Mouse (Mus musculus): ENCODE results near the gene Zfp697.
A peak's percentile ranks its signal among the peaks of the same experiment; 100 is the strongest.

Gene Zfp697

DNA sequence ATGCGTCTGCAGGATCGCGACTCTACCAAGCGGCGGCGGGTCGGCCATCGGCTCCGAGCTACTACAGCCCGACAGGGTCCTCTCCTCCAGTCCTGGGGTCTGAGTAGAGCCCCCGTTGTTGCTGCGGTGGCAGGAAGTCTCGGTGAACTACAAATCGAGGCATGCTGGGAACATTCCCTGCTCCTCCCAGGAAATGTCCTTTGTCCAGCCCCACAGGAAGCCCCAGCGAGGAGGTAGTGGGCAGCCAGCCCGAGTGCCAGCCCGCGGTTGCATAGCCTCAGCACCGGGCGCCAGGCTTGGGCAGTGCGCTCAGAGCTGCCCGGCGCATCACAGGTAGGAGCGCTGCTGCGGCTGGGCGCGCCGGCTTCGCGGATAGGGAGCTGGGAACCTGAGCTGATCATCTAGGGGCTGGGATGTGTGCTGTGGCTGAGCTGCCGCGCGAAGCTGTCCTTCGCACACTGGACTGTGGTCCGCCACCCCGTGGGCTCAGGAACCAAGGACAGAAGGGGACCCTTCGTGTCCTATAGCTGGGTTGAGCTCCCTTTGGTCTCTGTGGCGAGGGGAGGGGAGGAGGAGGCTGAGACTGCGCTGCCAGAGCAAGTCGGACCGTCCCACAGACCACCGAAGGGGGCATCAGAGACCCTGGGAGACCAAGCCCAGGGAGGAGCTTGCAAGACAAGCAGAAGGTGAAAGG, at the start of gene Zfp697:
TSS of gene Zfp697 (plus strand) at position 216 of the 694 bp plus-strand sequence.
- DNase-seq (ENCODE audit: low spot score), result peak; percentile 78

DNA sequence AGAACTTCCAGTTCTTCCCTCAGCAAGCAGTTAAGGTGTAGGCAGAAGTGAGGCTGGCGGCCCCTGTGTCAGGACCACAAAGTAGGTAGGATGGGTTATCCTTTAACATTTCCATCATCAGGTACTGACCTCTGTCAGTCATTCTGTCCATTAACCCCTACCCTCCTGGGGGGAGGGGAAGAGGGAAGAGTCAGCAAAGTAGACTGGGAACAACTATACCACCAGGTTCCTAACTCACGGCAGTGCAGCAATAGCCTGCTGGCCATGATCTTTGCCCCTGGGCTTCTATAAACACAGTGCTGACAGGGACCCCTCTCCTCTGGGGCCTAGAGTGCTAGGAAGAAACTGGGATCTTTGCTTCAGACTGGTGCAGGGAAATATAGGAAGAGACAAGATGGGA, 48.3 kb upstream of the Zfp697 start:
- no peak for DNase-seq (ENCODE audit: low spot score)

DNA sequence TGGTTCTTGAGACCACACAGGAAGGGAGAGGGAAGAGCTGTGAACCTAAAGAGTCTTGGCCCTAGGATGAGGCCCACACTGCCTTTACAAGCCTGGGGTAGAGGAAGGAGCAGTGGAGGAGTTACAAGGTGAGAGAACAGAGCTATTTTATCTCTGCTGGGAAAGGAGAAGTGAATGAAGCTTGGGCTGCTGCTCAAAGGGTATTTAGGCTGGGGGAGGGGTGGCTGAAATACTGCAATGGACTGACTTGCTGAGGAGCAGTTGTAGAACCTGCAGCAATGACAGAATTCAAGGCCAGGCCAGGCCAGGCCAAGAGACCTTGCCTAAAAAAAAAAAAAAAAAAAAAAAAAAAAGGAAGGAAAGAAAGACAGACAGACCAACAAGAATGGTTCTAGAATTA, 46.9 kb upstream of the Zfp697 start:
- no peak for DNase-seq (ENCODE audit: low spot score)

DNA sequence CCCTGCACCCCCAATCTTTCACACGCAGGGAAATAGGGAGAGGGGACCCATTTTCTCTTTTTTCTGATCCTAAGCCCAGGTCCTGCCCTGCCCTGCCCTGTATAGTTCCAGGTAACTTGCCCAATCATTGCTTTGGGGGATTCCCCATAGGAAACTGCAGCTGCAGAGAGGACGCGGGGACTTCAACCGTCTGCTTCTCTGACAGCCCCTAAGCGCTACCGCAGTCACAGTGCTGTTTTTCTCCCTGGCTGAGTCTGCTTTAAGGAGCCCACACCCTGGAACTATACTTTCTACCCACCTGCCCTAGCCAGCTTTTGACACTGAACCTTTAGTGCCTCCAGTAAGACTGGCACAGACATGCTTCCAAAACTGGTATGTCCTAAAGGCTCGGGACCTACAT, 46.4 kb upstream of the Zfp697 start:
- no peak for DNase-seq (ENCODE audit: low spot score)

DNA sequence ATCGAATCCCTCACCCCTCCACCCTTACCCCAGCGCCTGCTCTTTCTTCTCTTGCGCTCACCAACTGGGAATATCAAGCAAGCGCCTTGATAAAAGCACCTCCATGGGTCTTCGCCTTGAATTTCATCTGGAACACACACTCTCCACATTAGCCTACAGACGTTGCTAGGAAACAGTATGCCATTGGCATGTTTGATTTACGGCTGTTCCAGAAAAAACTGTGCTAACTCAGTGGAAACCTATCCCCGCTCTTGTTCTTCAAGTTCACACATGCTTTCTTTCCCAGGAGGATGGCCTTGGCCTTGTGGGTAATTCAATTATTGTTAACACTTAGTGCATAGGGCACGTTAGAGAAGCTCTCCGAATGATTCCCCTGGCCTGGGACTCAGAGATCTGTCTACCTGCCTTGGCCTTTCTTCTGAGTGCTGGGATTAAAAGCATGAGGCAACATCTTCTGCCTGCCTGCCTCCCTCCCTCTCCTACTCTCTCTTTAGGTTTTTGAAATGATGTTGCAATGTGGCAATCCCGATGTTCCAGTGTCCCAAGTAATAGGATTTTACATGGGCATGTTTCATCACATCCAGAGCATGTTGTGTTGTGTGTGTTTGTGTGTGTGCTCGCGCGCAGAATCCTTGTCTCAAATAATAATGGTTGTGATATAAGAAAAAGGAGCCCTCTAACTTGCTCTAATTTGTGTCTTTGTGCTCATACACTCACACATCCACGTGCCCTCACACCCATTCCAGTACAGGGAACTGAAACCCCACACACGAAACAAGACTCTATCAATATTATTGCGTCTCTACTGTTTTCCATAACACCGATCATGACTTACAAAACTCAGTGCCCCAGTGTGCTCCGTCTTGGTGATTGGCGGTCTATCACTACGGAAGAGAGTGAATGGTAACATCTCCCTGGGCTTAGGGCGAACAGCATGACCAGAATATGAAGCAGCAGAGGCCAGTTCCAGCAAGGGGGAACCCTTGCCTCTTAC, 45.3 kb upstream of the Zfp697 start:
- DNase-seq (ENCODE audit: low spot score), result no peak

DNA sequence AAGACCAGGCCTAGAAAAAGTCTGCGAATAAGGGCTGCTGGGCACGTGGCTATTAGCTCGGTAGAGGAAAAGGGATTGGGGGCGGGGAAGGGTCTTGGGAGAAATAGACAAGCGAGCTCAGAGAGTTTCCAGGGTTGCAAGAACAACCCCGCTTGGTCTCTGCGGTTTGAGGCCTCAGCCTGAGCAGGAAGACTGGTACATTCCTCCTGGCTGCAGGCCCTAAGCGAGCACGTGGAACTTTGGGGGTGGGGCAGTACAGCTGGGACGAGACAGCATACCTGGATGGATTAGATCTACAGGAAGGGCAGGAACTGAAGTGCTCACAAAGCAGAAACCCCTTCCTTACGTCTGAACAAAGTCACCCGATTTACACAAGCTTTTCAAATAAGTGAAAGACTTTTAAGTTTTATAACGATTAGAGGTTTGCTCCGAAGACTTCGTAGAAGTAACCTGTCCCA, 43.6 kb upstream of the Zfp697 start:
- peak; percentile 77 for DNase-seq (ENCODE audit: low spot score)

DNA sequence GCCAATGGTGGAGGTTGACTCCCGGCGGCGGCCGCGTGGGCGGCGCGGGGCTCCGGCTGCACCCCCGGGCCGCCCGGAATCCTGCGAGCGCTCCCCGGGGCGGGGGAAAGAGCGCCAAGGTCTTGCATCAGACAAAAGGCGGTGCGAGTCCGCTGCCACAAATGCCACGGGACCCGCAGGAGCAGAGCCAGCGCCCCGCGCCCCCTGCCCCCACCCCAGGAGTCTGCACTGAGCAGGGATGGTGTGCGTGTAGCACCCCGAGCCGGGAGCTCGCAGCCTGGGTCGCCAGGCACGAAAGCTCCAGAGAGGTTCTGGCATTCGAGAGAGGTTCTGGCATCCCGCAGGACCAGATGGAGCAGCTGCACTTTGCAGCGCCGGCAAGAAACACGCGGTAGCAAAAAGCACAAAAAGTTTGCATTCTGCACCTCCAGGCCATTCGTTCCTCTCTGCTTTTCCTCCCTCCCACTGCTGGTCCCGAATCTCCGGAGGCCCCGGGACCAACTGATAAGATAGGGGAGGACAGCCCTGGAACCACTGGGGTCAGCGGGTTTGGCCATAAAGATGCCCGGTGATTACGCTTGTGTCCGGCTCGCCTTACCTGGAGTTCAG, 43.1 kb upstream of the Zfp697 start:
- peak; percentile 77 for DNase-seq (ENCODE audit: low spot score)

DNA sequence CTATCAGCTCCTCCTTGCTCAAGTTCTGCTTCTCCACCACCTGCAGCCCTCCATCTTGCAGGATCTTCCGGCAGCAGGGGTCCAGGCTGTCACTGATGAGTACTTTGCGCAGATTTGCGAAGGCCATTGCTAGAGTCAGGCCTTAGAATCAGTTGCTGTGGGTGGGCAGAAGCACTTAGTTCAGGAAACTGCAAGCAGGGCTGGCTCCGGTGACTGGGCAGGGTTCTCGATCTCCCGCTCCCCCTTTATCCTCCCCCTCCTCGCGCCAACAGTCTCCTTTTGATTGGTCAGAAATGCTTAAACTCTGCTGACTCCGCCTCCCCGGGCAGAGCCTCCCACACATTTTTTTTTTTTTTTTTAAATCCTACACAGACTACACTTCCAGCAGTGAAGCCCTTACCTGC, 42.6 kb upstream of the Zfp697 start, which contains the start of gene Phgdh:
TSS of gene Phgdh (minus strand) at position 285 of the 404 bp plus-strand sequence.
- peak; percentile 83 for DNase-seq (ENCODE audit: low spot score)

DNA sequence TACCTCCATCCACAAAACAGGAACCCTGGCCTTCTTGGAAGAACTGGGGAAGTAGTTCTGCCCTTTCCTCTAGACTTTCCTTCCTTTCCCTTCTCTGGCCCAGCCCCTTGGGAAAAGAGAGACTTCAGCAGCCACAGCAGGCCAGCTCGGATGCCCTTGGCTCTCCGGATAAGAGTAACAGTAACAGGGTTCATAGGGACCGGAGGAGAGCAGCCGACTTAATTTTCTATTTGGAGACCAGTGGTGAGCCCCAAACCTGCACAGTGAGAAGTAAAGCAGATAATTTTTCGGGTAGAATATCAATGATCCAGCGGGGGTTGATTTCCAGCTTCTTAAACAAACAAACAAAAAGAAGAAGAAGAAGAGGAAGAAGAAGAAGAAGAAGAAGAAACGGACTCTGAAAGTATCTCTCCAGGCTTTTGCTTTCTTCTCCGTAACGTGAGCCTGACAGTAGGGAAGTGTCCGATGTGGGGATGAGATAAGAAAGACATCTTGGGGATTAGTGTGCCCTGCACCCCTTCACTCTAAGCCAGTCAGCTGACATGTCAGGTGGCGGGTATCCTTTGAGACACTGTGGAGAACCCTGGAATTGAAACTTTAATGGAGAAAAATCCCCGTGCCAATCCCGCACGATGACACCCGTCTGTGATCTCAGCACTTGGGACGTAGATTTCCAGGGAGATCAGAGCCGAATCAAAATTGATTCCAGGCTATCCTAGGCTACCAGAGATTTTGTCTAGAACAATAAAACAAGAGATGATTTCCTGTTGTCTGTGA, 41.3 kb upstream of the Zfp697 start:
- DNase-seq (ENCODE audit: low spot score), result no peak

DNA sequence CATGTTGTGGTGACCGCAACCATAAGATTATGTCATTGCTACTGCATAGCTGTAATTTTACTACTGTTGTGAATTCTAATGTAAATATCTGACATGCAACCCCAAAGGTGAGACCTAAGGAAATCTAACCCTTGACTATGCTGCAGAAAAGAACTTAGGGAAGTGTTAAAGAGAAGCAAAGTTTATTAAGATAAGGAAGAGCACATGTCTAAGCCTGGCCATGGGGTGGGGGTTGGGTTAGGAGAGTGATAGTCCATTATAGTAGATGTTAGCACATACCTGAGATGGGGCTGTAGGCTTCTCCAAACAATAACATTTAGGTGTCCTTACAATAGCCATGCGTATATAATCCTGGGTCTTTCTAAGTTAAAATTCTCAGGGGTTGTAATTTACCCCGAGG, 39.0 kb upstream of the Zfp697 start:
- DNase-seq (ENCODE audit: low spot score), result no peak

DNA sequence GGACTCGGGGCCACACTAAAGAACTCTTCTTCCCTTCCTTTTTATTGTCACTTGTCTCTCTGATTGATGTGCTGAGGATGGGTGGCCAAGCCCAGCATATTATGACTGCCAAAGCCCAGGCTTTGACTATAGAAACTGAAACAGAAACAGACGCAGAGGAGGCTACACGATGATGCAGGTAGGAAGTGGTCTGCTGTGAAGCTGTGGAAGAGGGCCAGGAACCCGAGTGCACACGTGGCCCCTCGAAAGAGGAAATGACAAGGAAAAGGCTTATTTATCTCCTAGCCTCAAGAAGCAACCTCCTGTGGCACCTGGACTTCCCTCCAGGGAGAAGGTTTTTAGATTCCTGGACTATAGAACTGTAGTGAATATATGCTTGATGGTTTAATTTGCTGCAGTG, 34.2 kb upstream of the Zfp697 start:
- DNase-seq (ENCODE audit: low spot score), result no peak

DNA sequence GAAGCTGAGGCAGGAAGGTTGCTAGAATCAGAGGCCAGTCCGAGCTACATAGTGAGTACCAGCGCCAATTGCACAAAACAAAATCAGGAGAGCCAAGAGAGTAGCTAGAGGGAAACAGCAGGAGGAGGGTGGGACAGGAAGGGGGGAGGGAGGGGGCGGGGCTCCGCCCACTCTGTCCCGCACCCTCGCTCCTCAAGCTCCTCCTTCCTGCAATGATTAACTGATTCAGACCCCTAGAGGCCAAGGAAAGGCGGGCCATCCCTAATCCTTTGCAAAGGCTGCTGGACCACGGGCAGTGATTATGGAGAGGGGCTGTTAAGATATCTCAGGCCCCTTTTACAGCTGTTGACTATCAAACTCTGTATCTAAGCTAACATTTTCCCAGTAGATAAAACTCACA, 33.6 kb upstream of the Zfp697 start:
- DNase-seq (ENCODE audit: low spot score), result no peak

DNA sequence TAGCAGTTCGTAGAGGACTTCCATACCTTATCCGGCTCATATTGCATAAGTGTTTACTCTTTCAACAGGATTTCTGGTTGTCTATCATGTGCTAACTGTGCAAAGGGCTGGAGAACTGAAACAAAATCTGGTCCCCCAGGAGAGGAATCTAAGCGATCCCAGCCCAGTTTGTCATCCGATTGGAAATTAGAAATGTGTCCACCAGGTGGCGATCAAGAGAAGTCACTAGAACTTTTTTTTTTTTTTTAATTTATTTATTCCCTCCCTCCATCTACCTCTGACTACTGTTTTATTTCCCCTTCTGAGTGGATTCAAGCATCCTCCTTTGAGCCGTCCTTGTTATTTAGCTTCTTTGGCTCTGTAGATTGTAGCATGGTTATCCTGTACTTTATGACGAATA, 28.4 kb upstream of the Zfp697 start:
- DNase-seq (ENCODE audit: low spot score), result peak; percentile 88

DNA sequence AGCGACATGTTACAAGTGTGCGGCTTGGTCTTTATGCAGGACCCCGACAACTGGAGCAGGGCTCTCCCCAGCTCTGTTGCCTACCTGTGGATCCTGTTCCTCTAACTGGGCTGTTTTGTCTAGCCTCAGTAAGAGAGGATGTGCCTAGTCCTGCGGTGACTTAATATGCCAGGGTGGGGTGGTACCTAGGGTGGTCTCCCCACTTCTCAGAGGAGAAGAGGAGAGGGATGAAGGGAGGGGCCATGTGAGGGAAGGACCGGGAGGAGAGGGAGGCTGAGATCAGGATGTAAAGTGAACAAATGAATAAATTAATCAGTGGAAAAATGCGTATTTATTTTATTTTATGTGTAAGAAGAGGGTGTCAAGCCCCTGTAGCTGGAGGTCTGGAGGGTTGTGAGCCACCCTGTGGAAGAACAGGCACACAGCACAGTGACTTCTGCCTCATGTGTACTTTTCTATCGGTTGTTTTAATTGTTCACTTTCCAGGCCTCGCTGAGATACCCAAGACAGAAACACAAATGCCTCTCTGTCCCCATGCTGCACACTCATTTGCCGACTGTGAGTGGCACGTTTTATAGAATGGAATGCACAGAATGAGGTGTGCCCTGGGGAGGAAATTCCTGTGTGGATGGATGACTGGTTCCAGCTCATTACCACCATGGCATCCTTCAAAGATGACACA, 26.8 kb upstream of the Zfp697 start:
- DNase-seq (ENCODE audit: low spot score), result no peak

DNA sequence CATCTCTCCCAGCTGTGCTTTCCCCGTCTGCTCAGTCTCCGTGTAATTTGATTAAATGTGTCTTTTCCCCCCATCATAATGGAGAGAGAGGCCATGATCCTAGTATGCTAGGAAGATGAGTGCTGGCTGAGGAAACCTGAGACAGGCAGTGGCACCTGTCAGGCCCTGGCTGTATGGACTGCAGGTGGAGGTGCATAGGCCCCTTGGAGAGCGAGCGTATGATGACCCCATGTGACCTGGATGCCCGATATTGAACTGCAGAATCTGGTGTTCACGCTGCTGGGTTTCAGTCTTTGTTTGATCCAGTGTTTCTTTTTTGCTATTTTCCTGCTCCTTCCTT, 26.3 kb upstream of the Zfp697 start:
- DNase-seq (ENCODE audit: low spot score), result no peak

DNA sequence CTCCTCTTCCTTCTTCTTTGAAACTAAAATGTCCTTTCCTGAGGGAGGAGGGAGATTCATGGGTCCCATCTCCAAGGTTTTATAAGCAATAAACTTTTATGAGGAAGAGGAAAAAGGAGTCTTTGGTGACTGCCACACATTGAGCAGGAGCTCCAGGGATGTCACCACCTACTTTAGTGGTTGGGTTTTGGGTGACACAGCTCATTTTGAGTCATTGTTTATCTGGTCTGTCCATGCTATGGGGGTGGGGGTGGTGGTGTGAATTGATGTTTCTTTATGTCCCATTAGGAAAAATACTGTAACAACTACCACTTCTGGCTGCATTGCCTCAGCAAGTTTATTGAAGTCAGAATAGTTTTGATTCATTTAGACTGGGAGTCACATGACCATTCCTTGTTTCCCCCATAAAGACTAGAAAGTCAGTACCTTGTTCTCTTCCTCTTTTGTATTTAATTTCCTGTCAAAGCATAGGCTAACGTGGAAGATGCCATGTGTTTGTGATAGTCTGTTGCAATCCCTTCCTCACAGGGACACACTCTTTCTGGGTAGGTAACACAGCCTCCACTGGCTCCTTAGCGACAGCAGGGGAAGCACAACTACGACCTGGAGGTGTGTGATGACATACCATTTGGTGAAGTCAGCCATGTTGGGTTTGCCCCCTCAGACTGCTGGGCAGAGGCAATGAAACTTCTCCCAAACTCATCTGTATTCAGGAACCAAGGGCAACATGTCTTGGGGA, 25.5 kb upstream of the Zfp697 start:
- DNase-seq (ENCODE audit: low spot score), result no peak

DNA sequence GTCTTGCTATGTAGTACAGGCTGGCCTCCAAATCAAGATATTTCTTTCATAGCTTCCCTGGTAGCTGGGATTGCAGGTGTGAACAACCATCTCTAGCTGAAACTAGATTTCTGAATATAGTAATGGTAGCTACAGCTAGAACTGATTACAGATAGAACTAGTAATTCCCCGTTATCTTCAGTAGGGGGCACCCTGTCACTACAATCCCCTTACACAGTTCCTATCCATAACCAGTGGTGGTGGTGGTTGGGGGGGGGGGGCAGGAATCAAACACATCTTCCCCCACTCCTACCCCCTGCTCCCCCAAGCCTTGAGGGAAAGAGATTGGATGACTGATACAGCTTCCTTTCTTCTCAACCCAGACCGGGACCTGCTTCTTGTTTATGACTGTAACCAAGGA, 19.5 kb upstream of the Zfp697 start:
- DNase-seq (ENCODE audit: low spot score), result no peak

DNA sequence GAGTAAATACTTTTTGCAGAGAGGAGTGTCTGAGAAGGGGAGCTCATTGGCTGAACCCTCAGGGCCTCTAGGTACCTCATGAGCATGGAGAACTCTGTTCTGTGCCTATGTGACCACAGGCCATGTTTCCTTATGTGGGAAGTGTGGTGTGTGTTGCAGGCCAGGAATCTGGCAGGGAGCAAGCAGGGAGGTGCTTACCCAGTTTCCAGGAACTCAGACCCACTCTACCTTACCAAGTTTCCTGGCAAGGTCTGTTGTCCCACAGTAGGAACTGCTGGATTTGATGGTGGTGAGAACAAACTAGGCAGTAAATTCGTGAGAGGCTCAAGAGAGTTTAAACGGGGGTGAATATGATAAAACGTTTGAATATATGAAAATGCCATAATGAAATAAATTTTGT, 16.2 kb upstream of the Zfp697 start:
- no peak for DNase-seq (ENCODE audit: low spot score)

DNA sequence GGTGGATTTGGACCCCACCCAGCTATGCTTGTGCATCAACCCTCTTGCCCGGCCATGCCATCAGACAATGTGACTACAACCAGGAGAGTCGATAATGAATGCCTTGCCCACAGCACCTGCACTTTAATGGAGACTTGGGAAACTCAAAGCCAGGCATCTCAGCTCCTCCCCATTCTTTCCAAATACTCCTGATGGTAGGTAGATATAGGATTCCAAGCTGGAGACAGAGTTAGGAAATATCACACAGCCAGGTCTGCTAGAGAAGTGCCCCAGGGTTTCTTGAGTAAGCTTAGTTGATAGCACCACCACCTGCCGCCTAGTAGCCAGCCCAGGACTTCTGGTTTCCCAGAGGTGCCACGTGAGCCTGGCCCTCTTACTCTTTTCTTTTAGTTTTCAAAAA, 15.4 kb upstream of the Zfp697 start:
- DNase-seq (ENCODE audit: low spot score), result no peak

DNA sequence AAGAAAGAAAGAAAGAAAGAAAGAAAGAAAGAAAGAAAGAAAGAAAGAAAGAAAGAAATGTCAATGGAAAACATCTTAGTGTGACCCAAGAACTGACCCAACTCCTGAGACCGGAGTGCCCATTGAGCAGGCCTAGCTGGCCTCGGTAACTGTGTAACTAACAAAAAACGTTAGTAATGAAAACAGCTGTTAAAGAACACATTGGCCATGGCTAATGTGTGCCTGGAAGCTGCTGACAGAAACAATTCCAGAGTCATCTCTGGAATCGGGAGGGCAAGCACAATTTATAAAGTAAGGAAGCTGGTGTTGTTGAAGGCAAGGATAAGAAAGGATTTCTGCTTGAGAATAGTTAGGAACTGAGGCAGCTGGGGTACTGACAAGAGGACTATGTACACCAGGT, 14.0 kb upstream of the Zfp697 start:
- no peak for DNase-seq (ENCODE audit: low spot score)

DNA sequence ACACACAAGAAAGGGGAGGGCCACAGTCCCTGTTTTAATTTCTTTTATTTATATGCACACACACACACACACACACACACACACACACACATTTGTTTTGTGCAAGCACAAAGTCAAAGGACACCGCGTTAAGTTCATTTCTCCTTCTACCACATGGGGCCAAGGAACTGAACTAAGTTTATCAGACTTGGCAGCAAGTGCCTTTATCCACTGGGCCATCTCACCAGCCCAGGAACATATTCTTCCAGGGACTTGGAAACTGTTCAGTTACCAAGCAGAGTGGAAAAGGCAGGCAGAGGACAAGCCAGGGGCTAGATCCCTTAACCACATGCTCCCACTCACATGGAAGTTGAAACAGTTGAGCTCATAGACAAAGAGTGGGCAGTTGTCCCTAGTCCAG, 13.5 kb upstream of the Zfp697 start:
- DNase-seq (ENCODE audit: low spot score), result no peak
